Mouse (Mus musculus) urinary bladder, postnatal 10 days (tissue): ENCODE data around the gene Pdcd7.

Experiments
- DNase-seq: peaks from one replicate; pipeline ENCODE4 v3.0.0; 2022; ENCODE audit warnings: low spot score

Pdcd7 gene

GRCm38 (mm10) chr9:65398279-65398678 lies 52.4 kb downstream of the Pdcd7 start, which contains the start of gene Rasl12:
Gene Rasl12, plus strand, starts transcription at chr9:65398506.
- no peak for DNase-seq

- no peak for DNase-seq
These were observed 54.0 kb downstream of the Pdcd7 start for GRCm38 (mm10) chr9:65399934-65400333.

- no peak for DNase-seq
These were observed 58.7 kb downstream of the Pdcd7 start for GRCm38 (mm10) chr9:65404331-65405183.

- no peak for DNase-seq
These were observed 59.2 kb downstream of the Pdcd7 start for GRCm38 (mm10) chr9:65405184-65405449.

GRCm38 (mm10) chr9:65407327-65407726 lies 61.4 kb downstream of the Pdcd7 start:
- DNase-seq, result no peak

GRCm38 (mm10) chr9:65407861-65408260 lies 62.0 kb downstream of the Pdcd7 start:
- no peak for DNase-seq

- DNase-seq, result no peak
These were observed 63.0 kb downstream of the Pdcd7 start for GRCm38 (mm10) chr9:65408871-65409295.
